Mouse (Mus musculus): ENCODE results near the gene Fam168a. TPM values are rescaled to one million over a fixed set of nuclear protein-coding genes. Genes with fewer than 3 reads are reported as not detected.
A peak's percentile ranks its signal among the peaks of the same experiment; 100 is the strongest.

Gene Fam168a
- polyA plus RNA-seq, 1 experiment from 2014 or later = 6.3 TPM

DNA sequence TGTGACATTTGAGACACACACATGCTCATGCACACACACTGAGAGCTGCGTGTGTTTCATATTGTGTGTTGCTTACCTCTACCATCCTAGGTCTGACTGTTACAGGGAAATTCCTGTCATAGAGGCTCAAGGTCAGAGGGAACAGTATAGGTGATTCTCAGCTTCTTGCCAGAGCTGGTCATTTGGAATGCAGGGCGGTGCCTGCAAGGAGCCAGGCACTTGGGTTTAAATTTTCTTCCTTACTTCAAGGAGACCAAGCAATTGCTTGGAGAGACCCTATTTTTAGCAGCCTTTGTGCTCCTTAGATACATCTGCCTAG lies 111.0 kb downstream of the Fam168a start:
- Histone ChIP-seq H3K36me3 (ENCODE audit: control insufficient read depth, insufficient read depth) (no peaks in the 10 kb centered on the region), H3K27me3 (ENCODE audit: control insufficient read depth, insufficient read depth, low read depth, low read length) (no peaks in the 10 kb centered on the region), H3K27ac (ENCODE audit: low read length) (0 out of 2 replicates have a peak overlapping the region, but pooled peaks have one; percentile 27), H3K9me3 (replicated peaks; ENCODE audit: control insufficient read depth, low read length) (no peaks in the 10 kb centered on the region), H3K4me2 (ENCODE audit: low read depth, low read length) (no peak overlapping the region), H3K9ac (ENCODE audit: low read depth, low read length) (no peak overlapping the region), H3K4me3 (ENCODE audit: low read depth, low read length) (no peak overlapping the region), H3K4me1 (ENCODE audit: control insufficient read depth, low read depth, low read length) (no peaks in the 10 kb centered on the region)
- no peak for ATAC-seq (ENCODE audit: low read depth)
- 51% methylated on average over 2 of the region's 2 CpGs for WGBS (ENCODE audit: insufficient replicate concordance)

DNA sequence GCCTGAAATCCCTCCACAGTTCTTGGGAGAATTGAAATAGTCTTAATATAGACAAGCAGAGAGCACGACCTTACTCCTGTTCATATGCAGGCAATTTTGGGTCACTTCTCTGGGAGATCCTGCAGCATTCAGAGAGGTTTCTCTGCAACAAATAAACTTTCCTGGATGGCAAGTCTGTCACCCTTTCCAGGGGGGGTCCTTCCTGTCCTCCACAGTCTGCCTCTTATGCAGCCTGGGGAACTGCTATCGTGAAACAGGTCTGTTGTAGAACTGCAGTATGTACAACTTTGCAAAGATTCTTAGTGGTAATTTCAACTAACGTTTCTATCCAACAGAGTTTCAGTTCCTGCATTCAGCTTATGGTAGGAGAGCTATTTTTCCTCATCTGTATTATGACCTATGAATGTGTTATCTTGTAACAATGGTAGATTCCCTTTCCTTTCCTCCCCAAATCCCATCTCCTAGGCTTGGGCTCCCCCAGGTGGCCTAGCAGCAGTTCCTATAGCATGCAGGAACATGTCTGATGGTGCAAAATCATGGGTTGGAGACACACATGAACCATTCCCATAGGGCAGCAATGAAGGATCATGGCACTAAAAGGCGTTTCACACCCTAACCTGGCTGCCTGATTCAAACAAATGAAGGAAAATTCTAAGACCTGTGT lies 112.1 kb downstream of the Fam168a start:
- Histone ChIP-seq H3K4me3 (ENCODE audit: low read depth, low read length) (no peak overlapping the region), H3K9ac (ENCODE audit: low read depth, low read length) (no peak overlapping the region), H3K27ac (ENCODE audit: low read length) (no peak overlapping the region), H3K27me3 (ENCODE audit: control insufficient read depth, insufficient read depth, low read depth, low read length) (no peaks in the 10 kb centered on the region), H3K36me3 (ENCODE audit: control insufficient read depth, insufficient read depth) (no peaks in the 10 kb centered on the region), H3K4me2 (ENCODE audit: low read depth, low read length) (no peak overlapping the region), H3K4me1 (ENCODE audit: control insufficient read depth, low read depth, low read length) (no peaks in the 10 kb centered on the region), H3K9me3 (replicated peaks; ENCODE audit: control insufficient read depth, low read length) (no peaks in the 10 kb centered on the region)
- WGBS (ENCODE audit: insufficient replicate concordance) = 63% methylated on average over 4 of the region's 4 CpGs
- no peak for ATAC-seq (ENCODE audit: low read depth)

DNA sequence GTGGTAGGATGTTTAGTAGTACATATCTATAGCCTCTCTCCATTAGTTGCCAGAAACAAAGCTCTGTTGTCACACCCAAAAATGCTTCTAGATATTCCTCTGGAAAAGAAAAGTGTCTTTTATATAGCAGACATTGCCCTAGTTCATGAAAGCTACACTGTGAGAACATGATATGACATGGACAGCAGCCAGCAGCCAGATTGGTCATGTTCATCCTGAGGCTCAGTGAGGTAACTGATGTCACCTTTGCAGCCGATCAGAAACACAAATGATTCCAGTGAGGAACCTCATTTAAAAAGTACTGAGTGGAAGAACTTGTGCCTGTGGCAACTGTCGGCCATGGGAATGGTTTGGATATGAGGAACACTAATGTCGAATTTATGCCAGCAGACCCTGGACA lies 118.2 kb downstream of the Fam168a start:
- no peak overlapping the region for H3K4me3 ChIP-seq (ENCODE audit: low read depth, low read length)
- H3K4me1 ChIP-seq (ENCODE audit: control insufficient read depth, low read depth, low read length) = no peaks in the 10 kb centered on the region
- H3K9ac ChIP-seq (ENCODE audit: low read depth, low read length) = no peak overlapping the region
- no peak overlapping the region for H3K27ac ChIP-seq (ENCODE audit: low read length)
- 76% methylated on average over 3 of the region's 3 CpGs for whole genome bisulfite sequencing (ENCODE audit: insufficient replicate concordance)
- H3K27me3 ChIP-seq (ENCODE audit: control insufficient read depth, insufficient read depth, low read depth, low read length) = no peaks in the 10 kb centered on the region
- H3K4me2 ChIP-seq (ENCODE audit: low read depth, low read length) = no peak overlapping the region
- no peaks in the 10 kb centered on the region for H3K9me3 ChIP-seq (replicated peaks; ENCODE audit: control insufficient read depth, low read length)
- H3K36me3 ChIP-seq (ENCODE audit: control insufficient read depth, insufficient read depth) = no peaks in the 10 kb centered on the region
- ATAC-seq (ENCODE audit: low read depth) = no peak

DNA sequence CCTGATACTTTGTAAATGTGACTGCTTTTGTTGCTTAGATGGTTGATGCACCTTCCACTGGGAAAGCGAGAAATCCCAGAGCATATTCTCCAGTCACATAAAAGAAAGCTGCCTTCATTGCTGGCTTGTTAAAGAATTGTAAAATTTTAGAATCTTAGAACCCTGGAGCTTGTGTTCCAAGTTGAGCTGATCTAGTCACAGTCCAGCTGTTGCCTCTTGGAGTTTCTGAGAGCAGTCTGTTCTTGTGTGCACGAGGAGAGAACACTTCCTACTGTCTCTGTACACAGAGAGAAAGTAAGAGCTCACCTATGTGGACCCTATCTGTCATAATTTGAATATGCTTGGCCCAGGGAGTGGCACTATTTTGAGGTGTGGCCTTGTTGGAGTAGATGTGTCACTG lies 122.1 kb downstream of the Fam168a start:
- H3K36me3 ChIP-seq (ENCODE audit: control insufficient read depth, insufficient read depth) = no peaks in the 10 kb centered on the region
- whole genome bisulfite sequencing (ENCODE audit: insufficient replicate concordance) = 67% methylated on average over 2 of the region's 2 CpGs
- no peaks in the 10 kb centered on the region for H3K9me3 ChIP-seq (replicated peaks; ENCODE audit: control insufficient read depth, low read length)
- H3K27ac ChIP-seq (ENCODE audit: low read length) = no peak overlapping the region
- no peak for ATAC-seq (ENCODE audit: low read depth)
- no peak overlapping the region for H3K4me2 ChIP-seq (ENCODE audit: low read depth, low read length)
- H3K4me1 ChIP-seq (ENCODE audit: control insufficient read depth, low read depth, low read length) = no peaks in the 10 kb centered on the region
- H3K4me3 ChIP-seq (ENCODE audit: low read depth, low read length) = no peak overlapping the region
- H3K9ac ChIP-seq (ENCODE audit: low read depth, low read length) = no peak overlapping the region
- H3K27me3 ChIP-seq (ENCODE audit: control insufficient read depth, insufficient read depth, low read depth, low read length) = no peaks in the 10 kb centered on the region

DNA sequence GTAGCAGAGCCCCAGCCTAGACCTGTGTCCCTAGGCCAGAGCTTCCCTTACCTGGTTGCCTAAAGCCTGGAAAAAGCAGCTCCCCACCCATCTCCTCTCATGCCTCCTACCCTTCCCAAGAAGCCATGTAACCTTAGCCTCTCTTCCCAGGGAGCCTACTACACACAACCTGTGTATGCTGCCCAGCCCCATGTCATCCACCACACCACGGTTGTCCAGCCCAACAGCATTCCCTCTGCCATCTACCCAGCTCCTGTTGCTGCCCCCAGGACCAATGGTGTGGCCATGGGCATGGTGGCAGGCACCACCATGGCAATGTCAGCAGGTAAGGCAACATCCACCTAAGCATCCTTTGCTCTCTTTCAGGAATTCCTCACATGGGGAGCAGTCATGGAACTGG lies 127.4 kb downstream of the Fam168a start:
- Histone ChIP-seq H3K4me1 (ENCODE audit: control insufficient read depth, low read depth, low read length) (peaks cover 23% of the 10 kb centered on the region), H3K27ac (ENCODE audit: low read length) (no peak overlapping the region), H3K27me3 (ENCODE audit: control insufficient read depth, insufficient read depth, low read depth, low read length) (no peaks in the 10 kb centered on the region), H3K4me3 (ENCODE audit: low read depth, low read length) (no peak overlapping the region), H3K9me3 (replicated peaks; ENCODE audit: control insufficient read depth, low read length) (no peaks in the 10 kb centered on the region), H3K36me3 (ENCODE audit: control insufficient read depth, insufficient read depth) (no peaks in the 10 kb centered on the region), H3K9ac (ENCODE audit: low read depth, low read length) (no peak overlapping the region), H3K4me2 (ENCODE audit: low read depth, low read length) (no peak overlapping the region)
- no peak for ATAC-seq (ENCODE audit: low read depth)
- WGBS (ENCODE audit: insufficient replicate concordance) = 83% methylated on average over 1 of the region's 1 CpGs

DNA sequence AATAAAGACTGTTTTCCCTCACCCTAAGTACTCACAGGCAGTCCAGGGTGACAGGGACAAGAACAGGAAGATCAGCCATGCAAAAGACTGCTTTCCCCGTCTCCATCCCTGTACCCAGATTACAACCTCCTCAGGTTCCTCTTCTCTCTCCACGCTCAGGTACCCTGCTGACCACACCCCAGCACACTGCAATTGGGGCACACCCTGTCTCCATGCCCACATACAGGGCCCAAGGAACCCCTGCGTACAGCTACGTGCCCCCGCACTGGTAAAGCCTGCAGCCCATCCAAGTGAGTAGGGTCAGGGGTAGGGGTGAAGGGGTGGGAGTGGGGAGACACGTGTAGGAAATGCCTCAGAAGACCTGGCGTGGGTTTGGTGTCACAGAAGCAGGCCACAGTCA lies 128.7 kb downstream of the Fam168a start:
- Histone ChIP-seq H3K27ac (ENCODE audit: low read length) (no peak overlapping the region), H3K36me3 (ENCODE audit: control insufficient read depth, insufficient read depth) (no peaks in the 10 kb centered on the region), H3K4me1 (ENCODE audit: control insufficient read depth, low read depth, low read length) (peaks cover 36% of the 10 kb centered on the region), H3K27me3 (ENCODE audit: control insufficient read depth, insufficient read depth, low read depth, low read length) (no peaks in the 10 kb centered on the region), H3K9me3 (replicated peaks; ENCODE audit: control insufficient read depth, low read length) (no peaks in the 10 kb centered on the region), H3K4me2 (ENCODE audit: low read depth, low read length) (no peak overlapping the region), H3K4me3 (ENCODE audit: low read depth, low read length) (no peak overlapping the region), H3K9ac (ENCODE audit: low read depth, low read length) (no peak overlapping the region)
- 71% methylated on average over 7 of the region's 7 CpGs for WGBS (ENCODE audit: insufficient replicate concordance)
- no peak for ATAC-seq (ENCODE audit: low read depth)

DNA sequence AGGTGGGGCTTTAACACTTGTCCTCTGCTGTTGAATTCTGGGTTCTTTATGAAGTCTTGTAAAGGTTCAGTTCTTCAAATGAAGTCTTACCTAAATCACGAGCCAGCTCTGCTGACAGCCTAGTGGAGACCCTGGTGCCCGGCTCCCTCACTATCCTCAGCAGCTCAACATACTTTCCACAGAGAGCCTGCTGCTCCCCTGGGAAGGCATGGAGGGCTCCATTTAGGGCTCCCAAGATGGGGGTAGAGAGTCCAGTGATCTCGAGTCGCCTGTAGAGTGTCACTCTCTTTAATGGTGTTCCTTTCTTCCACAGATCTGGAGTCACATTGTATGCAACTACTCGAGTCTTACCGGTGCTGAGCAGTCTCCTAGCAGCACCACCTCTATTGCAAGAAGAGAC lies 129.3 kb downstream of the Fam168a start:
- 0 out of 2 replicates have a peak overlapping the region, but pooled peaks have one; percentile 25 for H3K27ac ChIP-seq (ENCODE audit: low read length)
- no peak overlapping the region for H3K4me3 ChIP-seq (ENCODE audit: low read depth, low read length)
- no peak for ATAC-seq (ENCODE audit: low read depth)
- no peaks in the 10 kb centered on the region for H3K9me3 ChIP-seq (replicated peaks; ENCODE audit: control insufficient read depth, low read length)
- peaks cover 41% of the 10 kb centered on the region for H3K4me1 ChIP-seq (ENCODE audit: control insufficient read depth, low read depth, low read length)
- H3K36me3 ChIP-seq (ENCODE audit: control insufficient read depth, insufficient read depth) = no peaks in the 10 kb centered on the region
- H3K4me2 ChIP-seq (ENCODE audit: low read depth, low read length) = no peak overlapping the region
- 82% methylated on average over 6 of the region's 6 CpGs for WGBS (ENCODE audit: insufficient replicate concordance)
- H3K27me3 ChIP-seq (ENCODE audit: control insufficient read depth, insufficient read depth, low read depth, low read length) = no peaks in the 10 kb centered on the region
- H3K9ac ChIP-seq (ENCODE audit: low read depth, low read length) = no peak overlapping the region

DNA sequence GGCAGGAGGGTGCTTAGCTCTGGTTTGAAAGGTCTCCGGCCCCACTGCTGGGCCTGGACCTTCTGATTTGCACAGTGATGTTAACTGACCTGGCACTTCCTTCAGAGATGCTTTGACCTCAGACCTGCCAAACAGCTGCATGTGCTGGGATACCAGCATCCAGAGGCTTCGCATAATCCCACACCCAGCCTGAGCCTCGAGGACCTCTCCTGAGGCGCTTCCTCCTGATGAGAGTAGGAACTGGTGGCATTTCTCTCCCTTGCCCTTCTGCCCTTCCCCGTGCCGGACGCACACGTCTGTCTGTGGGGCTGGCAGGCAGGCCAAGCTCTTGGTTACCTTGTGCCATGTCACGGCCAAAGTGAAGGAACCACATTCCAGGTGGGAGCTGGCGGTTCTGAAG lies 130.2 kb downstream of the Fam168a start:
- Histone ChIP-seq H3K27me3 (ENCODE audit: control insufficient read depth, insufficient read depth, low read depth, low read length) (no peaks in the 10 kb centered on the region), H3K4me1 (ENCODE audit: control insufficient read depth, low read depth, low read length) (peaks cover 47% of the 10 kb centered on the region), H3K9ac (ENCODE audit: low read depth, low read length) (no peak overlapping the region), H3K4me3 (ENCODE audit: low read depth, low read length) (no peak overlapping the region), H3K36me3 (ENCODE audit: control insufficient read depth, insufficient read depth) (no peaks in the 10 kb centered on the region), H3K27ac (ENCODE audit: low read length) (no peak overlapping the region), H3K4me2 (ENCODE audit: low read depth, low read length) (no peak overlapping the region), H3K9me3 (replicated peaks; ENCODE audit: control insufficient read depth, low read length) (no peaks in the 10 kb centered on the region)
- no peak for ATAC-seq (ENCODE audit: low read depth)
- WGBS (ENCODE audit: insufficient replicate concordance) = 84% methylated on average over 10 of the region's 10 CpGs

DNA sequence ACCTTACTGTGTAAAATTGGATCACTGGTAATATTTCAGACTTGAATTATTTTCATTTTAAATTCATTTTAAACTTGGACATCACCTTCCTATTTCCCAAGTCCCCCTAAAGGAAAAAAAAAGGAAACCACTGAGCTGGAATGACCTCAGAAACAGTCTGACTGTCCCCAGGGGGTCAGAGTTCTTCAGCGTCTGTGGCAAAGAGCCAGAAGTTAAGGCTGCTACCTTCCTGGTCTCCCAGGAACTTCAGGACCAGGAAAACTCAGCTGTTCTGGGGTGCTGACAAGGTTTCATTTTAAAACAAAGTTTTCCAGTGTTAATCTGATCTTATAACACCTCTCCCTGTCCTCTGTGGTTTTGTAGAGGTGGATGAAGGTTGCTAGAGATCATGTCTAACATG lies 131.3 kb downstream of the Fam168a start:
- no peak overlapping the region for H3K4me2 ChIP-seq (ENCODE audit: low read depth, low read length)
- ATAC-seq (ENCODE audit: low read depth) = no peak
- H3K27ac ChIP-seq (ENCODE audit: low read length) = no peak overlapping the region
- no peak overlapping the region for H3K4me3 ChIP-seq (ENCODE audit: low read depth, low read length)
- no peak overlapping the region for H3K9ac ChIP-seq (ENCODE audit: low read depth, low read length)
- H3K4me1 ChIP-seq (ENCODE audit: control insufficient read depth, low read depth, low read length) = peaks cover 47% of the 10 kb centered on the region
- H3K27me3 ChIP-seq (ENCODE audit: control insufficient read depth, insufficient read depth, low read depth, low read length) = no peaks in the 10 kb centered on the region
- H3K9me3 ChIP-seq (replicated peaks; ENCODE audit: control insufficient read depth, low read length) = no peaks in the 10 kb centered on the region
- WGBS (ENCODE audit: insufficient replicate concordance) = 69% methylated on average over 1 of the region's 1 CpGs
- H3K36me3 ChIP-seq (ENCODE audit: control insufficient read depth, insufficient read depth) = peaks cover 3% of the 10 kb centered on the region; the same call in 1 of the 2 replicates

Measured in liver, embryonic 16.5 days (tissue).